Mouse (Mus musculus): ENCODE measurements around the gene Gm4559.
"Not testable (repeated sequence)": the region's sequence is repeated elsewhere in the genome, so short reads cannot be mapped to it uniquely, and the experiment has no call there.

Gene Gm4559

DNA sequence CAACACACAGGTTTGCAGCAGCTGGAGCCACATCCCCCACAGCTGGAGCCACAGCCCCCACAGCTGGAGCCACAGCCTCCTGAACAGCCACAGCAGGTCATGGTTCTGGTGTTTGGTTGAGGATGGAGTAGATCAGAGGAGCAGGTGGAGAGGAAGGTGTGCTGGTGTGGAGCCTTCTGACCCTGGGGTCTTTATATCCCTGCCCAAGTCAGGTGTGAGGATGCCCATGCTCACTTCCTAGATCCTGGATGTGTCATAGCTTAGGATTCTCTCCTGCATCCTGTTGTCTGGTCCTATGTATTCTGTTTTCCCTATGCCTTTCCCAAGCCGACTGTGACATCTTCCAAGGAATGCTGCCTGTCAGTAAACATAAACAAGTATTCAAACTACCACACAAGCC is 15.9 kb downstream of the Gm4559 start, which contains the start of gene Gm2431:
Gene Gm2431 (minus strand): TSS at position 101 of the 400 bp plus-strand sequence.
- DNase-seq = not testable (repeated sequence)

DNA sequence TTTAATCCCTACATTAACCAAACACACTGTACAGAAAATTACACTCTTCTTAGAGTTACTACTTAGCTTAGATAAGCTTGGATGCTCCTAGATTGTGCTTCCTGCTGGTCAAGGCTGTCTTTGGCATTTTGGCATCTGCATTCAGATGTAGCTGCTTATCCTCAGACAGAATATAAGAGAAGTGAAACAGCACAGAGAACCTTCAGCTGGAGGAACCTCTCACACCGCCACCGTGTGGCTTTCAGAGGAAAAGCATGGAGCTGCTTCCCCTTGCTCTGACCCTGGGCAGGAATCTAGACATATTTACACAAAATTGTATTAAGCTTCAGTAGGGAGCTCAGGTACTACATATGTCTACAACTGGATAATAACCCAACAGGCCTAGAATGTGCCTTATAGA is 18.6 kb downstream of the Gm4559 start:
- DNase-seq = peak; percentile 8

DNA sequence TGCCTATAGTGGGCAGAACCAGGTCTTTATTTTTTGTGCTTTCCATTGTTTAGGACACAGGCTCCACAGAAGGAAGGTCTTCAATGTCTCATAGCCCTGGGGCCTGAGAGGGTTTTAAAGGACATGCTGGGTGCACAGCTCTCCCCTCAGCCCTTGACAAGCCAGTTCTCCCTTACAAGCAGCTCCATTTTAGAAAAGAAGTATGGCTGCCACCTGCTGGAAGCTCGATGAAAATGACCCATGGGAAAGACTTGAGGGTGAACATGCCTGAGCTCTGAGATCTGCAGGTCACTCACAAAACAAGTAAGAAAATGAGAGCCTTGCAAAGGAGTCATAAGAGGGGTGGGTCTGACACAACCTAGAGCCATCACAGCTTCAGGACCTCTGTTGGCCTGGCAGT is 24.3 kb downstream of the Gm4559 start:
- no peak for DNase-seq

DNA sequence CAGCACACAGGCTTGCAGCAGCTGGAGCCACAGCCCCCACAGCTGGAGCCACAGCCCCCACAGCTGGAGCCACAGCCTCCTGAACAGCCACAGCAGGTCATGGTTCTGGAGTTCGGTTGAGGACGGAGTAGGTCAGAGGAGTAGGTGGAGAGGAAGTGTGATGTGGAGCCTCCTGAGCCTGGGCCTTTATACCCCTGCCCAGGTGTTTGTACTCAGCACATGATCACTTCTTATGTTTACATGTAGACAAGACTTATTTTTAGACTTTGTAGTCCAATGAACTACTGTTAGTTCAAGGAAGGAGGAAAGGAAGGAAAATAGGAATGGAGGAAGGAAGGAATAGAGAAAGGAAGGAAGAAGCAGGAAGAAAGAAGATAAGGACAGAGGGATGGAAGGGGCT is 33.2 kb downstream of the Gm4559 start, which contains the start of gene Gm40460:
Gene Gm40460 (minus strand): TSS at position 101 of the 400 bp plus-strand sequence.
- no peak for DNase-seq

DNA sequence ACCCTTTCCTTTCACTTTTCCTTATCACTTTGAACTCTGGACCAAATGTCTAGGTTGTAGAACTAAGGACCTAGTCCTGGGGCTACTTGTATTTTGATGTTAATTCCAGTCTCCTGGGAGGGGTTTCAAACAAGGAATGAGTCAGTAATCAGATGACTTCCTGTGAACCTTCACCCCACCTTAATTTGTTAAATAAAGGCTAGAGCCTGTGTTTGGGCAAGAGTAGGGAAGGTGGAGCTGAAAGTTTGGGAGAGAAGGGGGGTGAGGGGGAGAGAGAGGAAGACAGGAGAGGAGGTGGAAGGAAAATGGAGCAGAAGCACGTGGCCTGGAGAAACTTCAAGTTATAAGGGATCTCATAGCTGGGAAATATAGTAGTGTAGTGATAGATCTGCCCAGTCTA is 42.6 kb downstream of the Gm4559 start:
- DNase-seq = no peak

DNA sequence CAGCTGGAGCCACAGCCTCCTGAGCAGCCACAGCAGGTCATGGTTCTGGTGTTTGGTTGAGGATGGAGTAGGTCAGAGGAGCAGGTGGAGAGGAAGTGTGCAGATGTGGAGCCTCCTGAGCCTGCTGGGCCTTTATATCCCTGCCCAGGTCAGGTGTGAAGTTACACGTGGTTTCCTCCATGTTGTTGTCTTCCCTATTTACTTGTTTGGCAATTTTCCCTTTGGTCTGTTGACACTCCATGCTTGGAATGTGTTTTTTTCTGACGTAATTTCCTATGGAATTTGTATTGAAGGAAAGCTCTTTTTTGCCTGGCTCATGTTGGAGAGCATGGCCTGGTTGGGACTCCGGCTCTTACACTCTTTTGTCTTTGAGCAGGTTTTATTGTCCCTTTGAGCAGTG is 44.3 kb downstream of the Gm4559 start, which contains the start of gene Krtap5-5:
Gene Krtap5-5 (minus strand): TSS at position 101 of the 400 bp plus-strand sequence.
- DNase-seq = not testable (repeated sequence)

DNA sequence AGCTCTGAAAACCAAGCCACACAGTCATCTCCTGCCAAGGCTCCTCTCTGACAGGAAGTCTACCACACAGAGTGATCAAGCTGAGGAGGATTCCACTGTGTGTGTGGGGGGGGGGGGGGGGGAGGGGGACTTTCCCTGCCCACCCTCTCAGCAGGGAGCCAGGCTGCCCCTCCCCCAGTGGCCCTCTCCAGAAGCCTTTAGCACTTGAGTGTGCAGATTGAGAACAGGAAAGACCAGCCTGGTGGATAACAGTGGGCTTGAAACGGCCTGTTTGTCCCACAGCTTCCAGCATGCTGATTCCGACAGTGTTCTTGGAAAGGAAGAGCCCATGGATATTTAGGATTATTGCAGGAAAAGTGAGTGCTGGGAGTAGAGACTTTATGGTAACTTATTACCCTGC is 49.6 kb downstream of the Gm4559 start:
- DNase-seq = no peak
